Mouse (Mus musculus): ENCODE results near the gene Mtcl1.
A peak's percentile ranks its signal among the peaks of the same experiment; 100 is the strongest.

Gene Mtcl1

DNA sequence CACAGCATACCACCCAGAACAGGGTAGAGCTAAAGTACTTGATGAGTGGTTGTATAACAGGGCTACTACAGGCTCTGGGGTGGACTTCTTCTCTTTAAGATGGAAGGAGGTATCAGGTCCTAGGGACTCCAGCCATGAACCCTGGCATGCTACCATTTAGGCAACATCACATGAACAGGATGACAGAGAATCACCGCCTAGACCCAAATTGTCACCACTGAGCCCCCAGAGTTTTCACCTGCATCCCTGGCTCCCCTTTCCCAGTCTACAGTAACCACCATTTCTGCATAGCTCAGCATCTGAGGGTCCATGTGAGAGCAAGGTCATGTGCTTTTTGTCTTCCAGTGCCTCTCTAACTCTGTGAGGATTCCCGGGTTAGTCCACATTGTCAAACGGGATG is 124.7 kb downstream of the Mtcl1 start:
- DNase-seq (ENCODE audit: low spot score) = no peak

DNA sequence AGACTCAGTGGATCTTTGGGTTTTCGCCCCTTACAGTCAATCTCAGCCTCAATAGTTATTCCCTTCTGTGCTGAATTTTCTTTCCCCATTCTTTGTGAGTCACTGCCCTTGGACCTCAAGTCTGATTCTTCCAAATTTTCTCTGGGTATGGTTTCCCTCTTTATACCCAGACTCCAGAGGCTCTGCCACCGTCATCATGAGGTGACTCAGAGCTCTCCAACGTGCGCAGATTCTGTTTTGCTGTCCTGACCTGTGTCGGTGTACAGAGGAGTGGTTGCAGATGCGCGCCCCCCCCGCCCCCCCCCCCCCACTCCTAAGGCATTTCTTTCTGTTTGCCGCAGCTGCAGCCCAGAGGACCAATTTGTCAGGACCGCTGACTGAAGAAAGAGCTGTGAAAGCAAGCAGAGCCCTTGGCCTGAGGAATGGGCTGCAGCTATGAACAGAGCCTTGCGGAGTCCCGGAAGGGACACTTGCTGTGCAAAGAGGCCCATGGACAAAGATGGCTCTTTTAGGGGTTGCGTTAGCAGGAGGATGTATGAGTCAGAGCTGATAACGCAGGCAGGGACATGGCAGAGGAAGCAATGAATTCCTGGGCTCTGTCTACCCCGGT is 126.8 kb downstream of the Mtcl1 start:
- DNase-seq (ENCODE audit: low spot score) = no peak

DNA sequence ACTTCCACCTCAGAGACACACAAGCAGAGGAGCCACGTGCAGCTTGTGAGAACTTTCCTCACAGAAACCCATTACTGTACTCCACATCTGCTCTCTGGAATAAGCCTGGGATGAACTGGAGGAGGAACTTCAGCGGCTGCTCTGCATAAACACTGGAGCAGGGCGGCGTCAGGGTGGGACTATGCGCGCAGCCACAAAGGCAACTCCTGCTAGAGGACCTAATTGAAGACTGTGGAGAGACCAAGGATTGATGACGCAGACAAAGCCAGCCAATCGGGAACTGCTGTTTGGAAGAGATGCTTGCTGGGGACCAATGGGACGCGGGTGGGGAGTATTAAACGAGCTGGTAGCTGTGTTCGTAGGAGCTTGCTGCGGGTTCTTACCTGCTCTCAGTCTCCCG is 127.6 kb downstream of the Mtcl1 start:
- DNase-seq (ENCODE audit: low spot score) = no peak

DNA sequence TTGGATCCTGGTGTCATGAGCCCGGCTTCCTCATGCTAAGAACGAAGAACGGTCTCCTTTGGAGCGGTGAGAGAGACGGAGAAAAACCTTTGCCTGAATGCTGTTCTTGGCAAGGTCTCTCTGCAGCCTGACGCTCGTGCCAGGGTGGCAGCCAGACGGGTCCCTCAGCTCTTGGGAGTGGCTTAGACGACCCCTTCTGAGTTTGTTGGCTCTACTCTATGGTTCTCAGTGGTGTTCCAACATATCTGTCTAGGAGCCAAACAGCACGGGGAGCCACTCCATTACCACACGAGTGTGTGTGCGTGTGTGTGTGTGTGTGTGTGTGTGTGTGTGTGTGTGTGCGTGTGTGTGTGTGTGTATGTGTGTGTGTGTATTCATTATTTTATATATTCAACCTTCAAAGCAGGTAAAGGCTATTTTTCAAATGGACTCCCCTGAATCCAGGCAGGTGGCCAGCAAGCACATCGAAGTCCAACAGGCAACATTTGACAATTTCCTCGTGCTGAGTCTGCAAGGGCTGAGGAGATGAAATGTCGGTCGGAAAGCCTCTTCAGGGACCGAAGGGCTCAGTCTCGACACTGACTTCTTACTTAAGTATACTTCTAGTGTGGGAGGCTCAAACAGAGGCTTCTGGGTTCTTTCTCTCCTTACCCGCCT is 128.7 kb downstream of the Mtcl1 start:
- DNase-seq (ENCODE audit: low spot score) = no peak

DNA sequence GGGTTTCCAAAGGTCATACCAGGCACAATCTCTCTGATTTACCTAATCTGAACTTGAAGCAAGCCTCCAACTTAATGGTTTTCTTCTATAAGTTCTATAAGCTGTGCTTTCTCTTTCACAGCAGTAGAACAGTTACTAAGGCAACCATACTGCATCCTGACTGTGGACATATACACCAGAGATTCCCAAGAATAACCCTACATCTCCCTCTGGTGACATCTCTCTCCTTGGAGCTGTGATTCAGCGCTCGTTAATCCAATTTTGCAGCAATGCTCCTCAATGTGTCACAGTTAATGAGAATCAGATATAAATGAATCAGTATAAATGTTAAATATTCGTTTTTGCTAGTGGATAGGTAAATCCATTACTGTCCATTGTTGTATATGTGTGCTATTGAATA is 131.5 kb downstream of the Mtcl1 start:
- DNase-seq (ENCODE audit: low spot score) = peak; percentile 60

DNA sequence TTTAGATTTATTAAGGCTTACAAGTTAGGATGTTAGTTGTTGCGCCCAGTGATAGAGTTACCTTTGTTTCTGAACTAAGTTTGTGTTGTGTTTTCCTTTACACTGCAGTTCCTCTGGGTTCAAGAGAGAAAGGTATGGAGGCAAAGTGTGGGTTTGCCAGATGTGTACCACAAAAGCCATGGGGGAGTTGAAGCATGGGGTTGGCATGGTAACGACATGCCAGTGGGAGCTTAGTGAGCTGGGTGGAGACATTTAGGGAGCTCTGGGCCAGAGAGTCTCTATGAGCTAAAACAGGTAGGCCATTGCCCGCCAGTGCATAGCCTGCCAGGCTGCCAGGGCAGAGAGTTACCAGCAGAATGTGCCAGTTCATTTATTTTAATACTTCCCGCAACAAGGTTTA is 132.0 kb downstream of the Mtcl1 start:
- DNase-seq (ENCODE audit: low spot score) = no peak

DNA sequence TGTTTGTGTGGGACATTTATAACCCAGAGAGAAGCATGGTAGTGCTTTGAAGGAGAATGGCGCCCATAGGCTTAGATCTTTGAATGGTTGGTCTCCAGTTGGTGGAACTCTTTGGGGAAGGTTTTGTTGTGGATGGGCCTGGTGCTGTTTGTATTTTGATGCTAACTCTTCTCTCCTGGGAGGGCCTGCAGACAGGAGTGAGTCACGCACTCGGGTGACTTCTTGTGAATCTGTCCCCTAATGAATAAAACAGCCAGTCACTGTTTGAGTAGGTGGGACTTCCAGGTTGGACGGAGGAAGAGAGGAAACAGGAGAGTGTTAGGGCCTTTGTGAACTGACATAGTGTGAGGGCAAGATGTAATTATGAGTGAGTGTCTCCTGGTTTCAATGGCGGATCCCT is 132.4 kb downstream of the Mtcl1 start:
- no peak for DNase-seq (ENCODE audit: low spot score)

DNA sequence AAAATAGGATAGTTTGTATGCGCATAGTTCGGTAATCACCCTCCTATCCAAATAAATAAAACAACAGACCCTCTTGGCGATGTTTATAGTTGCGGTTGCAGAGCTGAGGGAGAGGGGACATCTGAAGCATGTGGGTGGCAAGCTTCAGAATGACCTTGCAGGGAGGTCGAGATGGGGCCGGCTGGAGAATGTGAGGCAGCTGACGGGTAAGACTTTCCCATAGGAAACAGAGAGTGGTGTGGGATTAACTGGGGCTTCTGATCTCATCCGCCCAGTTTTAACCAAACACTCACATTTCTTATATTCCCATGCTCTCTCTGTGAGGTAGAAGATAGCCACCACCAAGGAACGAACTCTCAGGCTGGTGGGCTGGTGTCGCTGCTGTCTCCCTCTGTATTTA is 134.1 kb downstream of the Mtcl1 start:
- peak; percentile 39 for DNase-seq (ENCODE audit: low spot score)

DNA sequence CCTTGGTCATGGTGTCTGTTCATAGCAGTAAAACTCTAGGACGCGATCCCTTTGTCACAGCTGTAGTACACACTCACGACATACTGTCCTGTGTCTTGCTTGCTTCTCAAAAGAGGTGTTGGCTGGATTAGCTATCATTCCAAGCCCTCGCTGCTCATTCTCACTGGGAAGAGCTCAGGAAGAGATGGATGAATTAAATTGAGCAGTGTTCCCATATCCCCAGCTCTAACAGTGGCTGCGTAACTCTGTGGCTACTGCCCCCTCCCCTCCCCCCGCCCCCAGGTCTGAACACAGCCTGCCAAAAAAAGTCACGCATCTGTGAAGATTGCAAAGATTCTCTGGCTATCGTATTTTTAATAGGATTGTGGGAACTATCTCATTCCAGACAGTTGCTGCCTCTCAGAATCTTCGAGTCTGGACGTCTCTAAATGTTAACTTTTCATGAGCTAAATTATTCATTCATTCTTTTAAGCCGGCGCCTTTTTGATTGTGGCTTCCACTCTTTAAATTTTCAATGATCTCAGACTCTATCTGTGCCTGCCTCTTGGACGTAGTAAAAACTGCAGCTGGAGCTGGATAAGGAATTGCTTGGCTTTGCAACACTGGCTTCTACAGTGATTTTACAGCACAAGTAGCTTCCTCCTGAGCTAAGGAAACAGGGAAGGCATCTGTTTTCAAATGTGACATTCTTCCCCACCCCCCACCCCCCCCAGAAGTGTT is 134.8 kb downstream of the Mtcl1 start:
- no peak for DNase-seq (ENCODE audit: low spot score)

DNA sequence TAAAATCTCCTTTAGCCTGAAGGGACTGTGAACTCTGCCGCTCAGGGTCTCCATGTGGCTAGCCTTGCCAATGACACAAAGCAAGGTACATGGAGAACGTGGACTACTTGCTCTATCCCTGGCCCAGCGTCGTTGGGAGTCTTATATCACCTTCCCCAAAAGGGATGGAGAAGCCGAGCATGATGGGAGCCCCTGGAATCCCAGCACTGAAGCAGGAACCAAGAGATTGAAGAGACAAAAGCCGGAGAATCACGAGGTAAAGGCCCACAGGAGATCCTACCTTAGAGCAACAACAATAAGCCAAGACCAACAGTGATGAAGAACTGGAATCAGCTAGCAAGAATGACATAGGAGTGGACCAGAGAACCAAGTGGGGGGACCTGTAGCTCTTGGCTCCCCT is 147.6 kb downstream of the Mtcl1 start:
- DNase-seq (ENCODE audit: low spot score) = no peak

DNA sequence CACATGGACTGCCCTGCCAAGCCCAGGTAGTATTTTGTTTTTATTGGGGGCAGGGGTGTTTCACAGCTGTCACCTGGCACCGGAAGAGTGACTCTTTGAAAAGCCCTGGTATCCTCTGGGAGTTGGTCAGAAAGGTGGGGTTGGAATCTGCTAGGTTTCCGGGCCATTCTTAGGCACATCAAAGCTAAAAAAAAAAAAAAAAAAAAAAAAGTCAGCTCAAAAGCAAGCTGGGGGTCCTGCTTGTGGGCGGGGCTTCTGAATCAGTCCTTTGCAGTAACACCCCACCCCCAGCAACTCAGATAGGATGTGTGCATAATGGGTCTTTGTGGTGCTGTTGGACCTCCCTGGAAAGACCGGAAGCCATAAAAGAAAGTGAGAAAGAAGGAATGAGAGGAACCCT is 148.3 kb downstream of the Mtcl1 start:
- DNase-seq (ENCODE audit: low spot score) = no peak

DNA sequence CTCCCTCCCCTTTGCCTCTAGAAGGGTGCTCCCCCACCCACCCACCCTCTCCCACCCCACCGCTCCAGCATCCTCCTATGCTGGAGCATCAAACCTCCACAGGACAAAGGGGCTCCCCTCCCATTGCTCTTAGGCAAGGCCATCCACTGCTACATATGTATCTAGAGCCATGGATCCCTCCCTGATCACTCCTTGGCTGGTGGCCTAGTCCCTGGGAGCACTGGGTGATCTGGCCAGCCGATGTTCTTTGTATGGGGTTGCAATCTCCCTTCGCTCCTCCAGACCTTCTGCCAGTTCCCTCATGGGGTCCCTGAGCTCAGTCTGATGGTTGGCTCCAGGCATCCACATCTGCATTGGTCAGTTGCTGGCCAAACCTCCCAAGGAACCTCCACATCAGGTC is 151.8 kb downstream of the Mtcl1 start:
- no peak for DNase-seq (ENCODE audit: low spot score)

DNA sequence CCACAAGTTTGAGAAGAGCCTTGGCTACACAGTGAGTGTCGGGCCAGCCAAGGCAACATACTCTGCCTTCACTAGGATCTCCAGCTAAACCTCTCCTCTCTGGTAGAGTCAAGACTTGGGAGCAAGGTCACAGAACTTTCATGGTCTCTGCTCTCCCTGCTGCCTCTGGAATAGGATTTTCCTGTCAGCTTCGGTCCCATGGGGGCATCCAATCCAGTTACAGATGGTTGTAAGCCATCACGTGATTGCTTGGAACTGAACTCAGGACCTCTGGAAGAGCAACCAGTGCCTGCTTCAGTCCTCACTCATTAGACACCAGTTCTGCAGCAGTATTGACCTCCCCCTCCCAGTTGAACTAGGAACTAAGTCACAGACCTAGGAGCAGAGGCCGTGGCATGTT is 156.0 kb downstream of the Mtcl1 start:
- DNase-seq (ENCODE audit: low spot score) = no peak

DNA sequence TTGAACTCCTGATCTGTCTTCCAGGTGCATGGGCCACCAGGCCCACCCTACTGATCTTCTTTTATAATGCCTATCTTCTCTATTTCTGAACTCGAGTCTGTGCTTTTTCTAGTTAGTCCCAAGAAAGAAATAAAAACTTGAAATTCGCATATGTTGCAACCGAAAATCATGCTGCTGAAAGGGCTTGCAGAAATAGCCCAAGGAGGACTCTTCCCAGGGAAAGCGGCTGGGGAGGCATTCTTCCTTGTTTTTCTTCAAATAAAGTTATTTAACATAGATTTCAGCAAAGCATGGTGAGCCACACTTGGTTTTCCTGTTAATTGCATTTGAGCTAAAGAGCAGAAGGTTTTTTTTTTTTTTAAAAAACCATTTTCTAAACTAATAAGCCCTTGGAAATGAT is 159.7 kb downstream of the Mtcl1 start:
- no peak for DNase-seq (ENCODE audit: low spot score)

Measured in retina, embryonic 14.5 days (tissue).